Mouse (Mus musculus): ENCODE results near the gene Tppp3.

Tppp3 gene

DNA sequence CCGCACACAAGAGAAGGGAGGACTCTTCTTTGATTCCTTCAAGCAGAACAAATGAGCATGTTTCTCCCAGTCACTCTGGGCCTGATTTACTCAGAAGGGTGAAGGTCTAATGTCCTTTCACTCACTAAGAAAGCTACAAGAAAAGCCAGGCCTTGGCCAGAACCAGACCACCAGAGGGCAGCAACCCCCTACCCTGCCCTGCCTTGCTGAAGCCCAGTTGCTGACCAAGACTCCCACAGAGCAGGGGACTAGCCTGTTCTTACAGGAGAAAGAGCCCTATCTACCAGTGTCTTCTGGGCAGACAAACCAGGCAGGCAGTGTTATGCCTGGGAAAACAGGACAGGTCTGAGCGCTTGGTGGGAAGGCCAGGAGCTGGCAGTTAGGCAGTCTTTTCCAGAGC is 13.1 kb upstream of the Tppp3 start:
- peak; percentile 90 to 92 for DNase-seq

DNA sequence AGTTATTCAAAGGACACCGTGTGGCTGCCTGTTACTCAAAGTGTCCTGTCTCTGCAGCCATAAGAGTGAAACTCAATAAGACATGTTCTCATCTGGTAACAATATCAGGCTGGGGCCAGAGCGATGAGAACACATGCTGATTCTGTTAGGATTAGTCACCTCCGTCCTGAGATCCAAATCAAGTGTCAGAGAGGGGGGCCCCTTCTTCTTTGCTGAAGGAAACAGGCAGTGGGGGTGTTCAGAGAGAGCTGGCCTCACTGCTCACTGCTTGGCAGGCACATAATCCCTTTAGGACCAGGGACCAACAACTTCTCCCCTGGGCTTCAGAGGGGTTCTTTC is 12.7 kb upstream of the Tppp3 start:
- DNase-seq, result no peak

- peak; percentile 78 to 84 for DNase-seq
Observed at GRCm38 (mm10) chr8:105483212-105484029, 12.1 kb upstream of the Tppp3 start.

DNA sequence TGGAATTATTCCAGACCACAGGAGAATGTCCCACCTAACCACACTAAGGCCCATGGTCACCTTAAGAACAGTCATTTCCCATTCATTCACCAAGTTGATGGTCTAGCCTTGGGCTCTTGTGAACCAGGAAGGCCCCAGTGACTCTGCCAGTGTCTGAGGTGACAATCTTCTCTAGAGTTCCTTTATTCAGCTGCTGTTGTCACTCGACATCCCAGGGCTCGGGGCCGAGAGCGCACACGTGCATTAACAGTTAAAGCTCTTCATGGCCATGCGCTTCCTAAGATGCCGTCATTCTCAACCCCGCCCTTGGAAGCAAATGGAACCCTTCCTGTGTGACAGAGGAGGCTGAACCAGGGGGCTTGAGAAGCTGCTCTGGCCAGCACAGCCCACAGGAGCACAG is 10.8 kb upstream of the Tppp3 start:
- no peak for DNase-seq

DNA sequence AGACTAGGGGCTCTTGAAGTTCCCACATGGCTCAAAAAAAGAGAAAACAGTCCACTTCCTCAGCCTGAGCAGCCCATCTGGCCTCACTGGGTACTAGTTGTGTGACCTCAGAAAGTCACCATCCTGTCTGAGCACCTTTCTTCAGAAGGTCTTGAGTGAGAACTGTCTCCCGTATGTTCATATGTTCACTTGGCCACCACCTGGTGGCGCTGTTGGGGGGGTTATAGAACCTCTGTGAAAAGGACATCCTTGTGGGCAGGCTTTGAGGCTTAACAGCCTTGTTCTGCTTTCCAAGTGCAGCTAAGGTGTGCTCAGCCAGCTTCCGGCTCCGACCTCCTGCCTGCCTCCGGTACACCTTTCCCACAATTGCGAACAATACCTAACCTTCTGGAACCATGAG is 10.1 kb upstream of the Tppp3 start:
- DNase-seq, result peak; percentile 65 to 74

DNA sequence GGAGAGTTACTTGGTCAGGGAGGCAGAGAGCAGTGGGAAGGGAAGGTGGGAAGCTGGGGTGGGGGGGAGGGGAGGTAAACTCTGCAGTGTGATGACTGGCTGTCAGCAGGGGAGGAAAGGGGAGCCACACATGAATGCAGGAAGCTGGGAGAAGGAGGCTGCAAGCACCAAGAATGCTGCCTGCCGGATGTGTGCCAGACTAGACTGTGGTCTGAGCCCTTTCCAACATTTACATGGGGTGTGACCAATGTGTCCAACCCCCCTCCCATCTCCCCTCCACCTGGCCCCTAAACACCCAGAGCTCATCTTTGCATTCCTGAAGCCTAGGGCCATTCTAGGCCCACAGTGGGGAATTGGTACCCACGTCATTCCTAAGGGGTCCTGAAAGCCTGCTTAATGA is 9.7 kb upstream of the Tppp3 start:
- DNase-seq, result no peak

- no peak for DNase-seq
Observed at GRCm38 (mm10) chr8:105477792-105478191, 6.5 kb upstream of the Tppp3 start.

DNA sequence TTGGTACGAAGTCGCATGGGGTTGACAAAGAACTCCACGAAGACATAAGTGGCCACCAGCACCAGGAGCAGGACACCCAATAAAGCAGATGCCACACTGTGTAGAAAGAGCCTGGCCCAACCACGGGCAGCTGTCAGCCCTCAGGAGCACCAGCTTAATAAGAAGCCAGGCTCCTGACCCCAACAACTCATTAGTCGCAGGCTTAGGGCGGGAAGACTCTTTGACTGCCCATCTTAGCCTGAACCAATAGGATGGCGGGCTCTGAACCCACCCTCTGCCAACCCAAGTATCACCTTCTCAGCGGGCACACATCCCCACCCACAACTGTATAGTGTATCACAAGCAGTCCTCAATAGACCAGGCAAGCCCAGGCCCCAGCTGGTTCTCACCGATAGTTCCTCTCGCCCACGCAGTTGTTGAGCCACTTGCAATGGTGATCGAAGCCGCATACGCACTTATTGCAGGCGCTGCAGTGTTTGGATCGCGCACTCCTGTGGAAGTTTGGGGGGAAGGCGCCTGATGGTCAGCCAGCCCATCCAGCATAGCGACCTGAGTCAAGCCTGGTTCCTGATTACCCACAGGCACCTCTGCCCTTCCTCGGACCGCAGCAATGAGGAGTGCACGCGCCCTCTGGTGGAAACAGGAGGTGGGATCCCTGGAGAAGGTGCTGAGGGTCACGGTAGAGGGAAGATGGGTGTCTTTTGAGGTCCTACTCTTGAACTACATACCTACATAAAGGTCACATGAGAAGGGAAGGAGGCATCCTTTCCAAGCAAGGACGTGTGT is 5.5 kb upstream of the Tppp3 start:
- peak; percentile 80 to 85 for DNase-seq

- no peak for DNase-seq
Observed at GRCm38 (mm10) chr8:105476161-105476560, 4.8 kb upstream of the Tppp3 start.

- no peak for DNase-seq
Observed at GRCm38 (mm10) chr8:105475742-105476141, 4.4 kb upstream of the Tppp3 start.

- DNase-seq, result peak in 1 of 2 experiments; percentile 53
Observed at GRCm38 (mm10) chr8:105475254-105475653, 3.9 kb upstream of the Tppp3 start.

- no peak for DNase-seq
Observed at GRCm38 (mm10) chr8:105474680-105475079, 3.4 kb upstream of the Tppp3 start.

GRCm38 (mm10) chr8:105473816-105474606 is 2.7 kb upstream of the Tppp3 start:
- peak; percentile 67 to 79 for DNase-seq

- DNase-seq, result no peak
Observed at GRCm38 (mm10) chr8:105472983-105473382, 1.7 kb upstream of the Tppp3 start.

DNA sequence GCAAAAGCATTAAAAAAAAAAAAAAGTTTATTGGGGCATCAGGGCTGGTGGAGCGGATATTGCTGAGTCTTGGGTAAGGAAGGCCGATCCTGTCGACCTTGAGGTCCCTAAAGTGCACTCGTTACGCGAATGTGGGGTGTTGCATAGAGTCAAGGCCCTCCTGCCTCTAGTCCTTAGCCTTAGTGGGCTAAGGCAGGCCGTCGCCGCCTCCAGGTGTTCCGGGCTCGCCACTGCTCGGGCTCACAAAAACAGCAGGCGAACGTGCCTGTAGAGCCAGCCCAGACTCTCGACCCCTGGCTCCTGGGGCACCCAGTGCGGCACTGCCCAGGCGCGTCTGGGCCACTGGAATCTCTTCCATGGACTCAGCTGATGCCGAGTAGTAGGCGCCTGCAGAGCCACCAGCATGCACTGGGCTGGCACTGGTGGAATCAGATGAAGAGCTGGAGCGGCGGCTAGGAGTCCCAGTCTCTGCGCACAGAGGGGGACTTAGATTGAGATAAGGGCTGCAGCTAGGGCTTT is 1.1 kb upstream of the Tppp3 start:
- DNase-seq, result no peak

GRCm38 (mm10) chr8:105470681-105471313 is 529 bp downstream of the Tppp3 start:
- DNase-seq, result no peak

GRCm38 (mm10) chr8:105470262-105470661 is 1.1 kb downstream of the Tppp3 start:
- no peak for DNase-seq

DNA sequence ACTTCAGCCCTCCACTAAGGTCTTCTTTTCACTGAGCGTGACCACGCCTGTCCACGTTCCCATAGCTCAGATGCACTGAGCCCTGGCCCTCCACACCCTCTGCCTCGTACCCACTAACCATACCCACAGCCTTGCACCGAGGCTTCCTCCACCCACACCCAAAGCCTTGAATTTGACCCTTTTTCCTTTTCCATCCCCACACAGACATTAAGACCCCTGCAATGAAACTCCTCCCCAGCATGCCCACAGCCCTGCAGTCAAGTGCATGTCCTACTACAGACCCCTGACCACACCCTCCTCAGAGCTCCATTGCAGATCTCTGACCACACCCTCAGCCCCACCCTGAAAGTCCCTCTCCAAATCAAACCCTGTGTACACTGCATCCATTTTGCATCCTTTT is 1.5 kb downstream of the Tppp3 start:
- no peak for DNase-seq

GRCm38 (mm10) chr8:105469041-105469695 is 2.2 kb downstream of the Tppp3 start:
- no peak for DNase-seq

DNA sequence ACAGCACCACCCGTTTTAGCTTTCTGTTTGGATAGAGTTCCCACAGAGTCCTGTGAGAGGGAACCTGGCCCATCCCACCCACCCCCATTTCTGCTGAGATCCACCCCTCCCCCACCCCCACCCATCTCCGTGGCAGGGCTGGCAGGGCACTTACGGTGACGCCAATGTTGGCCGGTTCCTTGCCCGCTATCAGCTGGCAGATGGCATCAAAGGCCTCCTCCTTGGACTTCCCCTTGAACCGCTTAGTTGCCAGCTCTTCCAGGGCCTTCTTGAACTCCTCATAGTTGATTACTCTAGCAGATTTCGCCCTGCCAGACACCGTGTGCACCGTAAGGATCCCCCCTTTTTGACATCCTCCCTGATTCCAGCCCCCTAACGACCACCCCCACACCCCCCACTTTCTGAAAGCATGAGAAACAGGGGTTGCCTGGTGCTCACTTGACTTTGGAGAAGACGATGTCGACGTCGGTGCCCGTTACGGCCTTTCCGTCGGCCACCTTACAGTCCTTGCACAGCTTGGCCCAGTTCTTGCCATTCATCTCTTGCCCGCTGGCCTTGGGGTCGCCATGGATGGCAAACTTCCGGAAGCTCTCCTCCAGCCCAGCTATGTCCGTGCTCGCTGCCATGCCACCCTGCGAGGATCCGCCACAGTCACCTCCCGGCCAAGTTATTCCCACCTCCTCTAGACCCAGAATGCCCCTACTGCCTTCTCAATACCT is 3.2 kb downstream of the Tppp3 start:
- no peak for DNase-seq

GRCm38 (mm10) chr8:105467396-105467985 is 3.8 kb downstream of the Tppp3 start:
- no peak for DNase-seq

Measured in kidney, postnatal 4 days (tissue).